Mouse (Mus musculus) bone marrow macrophage, adult 2 months (primary cell): ENCODE measurements at regions not wholly inside any gene's neighbourhood (a gene's known extent, or its start where the extent isn't known, plus 50 kb on each side); places are given as distances from the start of the nearest gene placed in this dataset.

Experiments used
- CTCF ChIP-seq: IDR thresholded peaks from 2 replicates; pipeline ENCODE4 v1.5.1; 2012; ENCODE audit warnings: low read depth, mild to moderate bottlenecking, low read length, moderate library complexity
- POLR2A ChIP-seq: IDR thresholded peaks from 2 replicates; pipeline ENCODE4 v1.6.1; 2012; ENCODE audit warnings: mild to moderate bottlenecking, low read depth, low read length, borderline replicate concordance

GRCm38 (mm10) chr11:112718547-112718946 is 63.5 kb upstream of the Sox9 start:
- no peak for TF ChIP-seq POLR2A
- no peak for TF ChIP-seq CTCF
